Mouse (Mus musculus) limb, embryonic 12.5 days (tissue): ENCODE measurements around the gene Zfp935. TPM values are rescaled to one million over a fixed set of nuclear protein-coding genes. Genes with fewer than 3 reads are reported as not detected.
"Not testable (repeated sequence)": the region's sequence is repeated elsewhere in the genome, so short reads cannot be mapped to it uniquely, and the experiment has no call there.

Experiments
- ATAC-seq: fragments of 200-750 bp; cut with Nextera tagmentation; 2 replicates; pipeline ENCODE4 v1.8.0; 2017; ENCODE audit warnings: low read depth, moderate TSS enrichment; ENCODE audit not compliant: insufficient number of reproducible peaks, insufficient read depth, low FRiP score, low TSS enrichment
- H3K27ac ChIP-seq: fragments of 300-500 bp; sonication (generic); 2 replicates; pipeline ENCODE4 v1.5.1; 2016; ENCODE audit warnings: mild to moderate bottlenecking, moderate library complexity
- H3K27me3 ChIP-seq: fragments of 300-500 bp; sonication (generic); 2 replicates; pipeline ENCODE4 v1.6.1; 2016; ENCODE audit warnings: mild to moderate bottlenecking, moderate library complexity
- H3K36me3 ChIP-seq: fragments of 300-500 bp; sonication (generic); 2 replicates; pipeline ENCODE4 v1.6.1; 2016; ENCODE audit warnings: mild to moderate bottlenecking, moderate library complexity
- H3K4me1 ChIP-seq: fragments of 300-500 bp; sonication (generic); replicated peaks from 2 replicates; pipeline ENCODE4 v1.6.1; 2016
- H3K4me2 ChIP-seq: fragments of 300-500 bp; sonication (generic); 2 replicates; pipeline ENCODE4 v1.6.1; 2016; ENCODE audit warnings: mild to moderate bottlenecking, moderate library complexity
- H3K4me3 ChIP-seq: fragments of 300-500 bp; sonication (generic); replicated peaks from 2 replicates; pipeline ENCODE4 v1.5.1; 2016; ENCODE audit warnings: mild to moderate bottlenecking
- H3K9ac ChIP-seq: fragments of 300-500 bp; sonication (generic); replicated peaks from 2 replicates; pipeline ENCODE4 v1.6.1; 2016; ENCODE audit warnings: mild to moderate bottlenecking, moderate library complexity
- H3K9me3 ChIP-seq: fragments of 300-500 bp; sonication (generic); 2 replicates; pipeline ENCODE4 v1.6.1; 2016; ENCODE audit warnings: mild to moderate bottlenecking, moderate library complexity
- WGBS: fragments of 180-500 bp; shearing (Covaris S2); methylation state at CpG from one replicate; pipeline ENCODE4 v1.1.7; 2016; 5-methylcytosine and 5-hydroxymethylcytosine counted together
- polyA plus RNA-seq: library from polyadenylated mRNA; unstranded; fragments of >200 nt; fragmentation: Nextera tagmentation; extraction: Ambion mirVana; gene quantifications from 2 replicates; pipeline ENCODE4 v1.2.1, GENCODE M21; 2016

Gene Zfp935
- polyA plus RNA-seq: not detected in 2 replicates

- 4% methylated on average over 27 of the region's 27 CpGs for WGBS
- peaks cover 23% of the 10 kb centered on the region for H3K36me3 ChIP-seq
- peak within 1 kb of the TSS; percentile 48 for H3K4me3 ChIP-seq
- not testable (repeated sequence) for H3K27ac ChIP-seq, H3K4me1 ChIP-seq, H3K27me3 ChIP-seq, ATAC-seq
- H3K4me2 ChIP-seq: peak within 1 kb of the TSS; percentile 39
- H3K9ac ChIP-seq: peak within 1 kb of the TSS; percentile 60
- H3K9me3 ChIP-seq: peaks cover 22% of the 10 kb centered on the region
Observed at GRCm38 (mm10) chr13:62558189-62559110, at the start of gene Zfp935. Gene Zfp935, minus strand, starts transcription at chr13:62558511.

GRCm38 (mm10) chr13:62571099-62571498 lies 12.8 kb upstream of the Zfp935 start, which contains the start of gene Zfp934:
Gene Zfp934, minus strand, starts transcription at chr13:62571199.
- not testable (repeated sequence) for H3K27me3 ChIP-seq, H3K36me3 ChIP-seq, H3K9ac ChIP-seq, H3K27ac ChIP-seq, H3K9me3 ChIP-seq, H3K4me1 ChIP-seq, H3K4me3 ChIP-seq, ATAC-seq, H3K4me2 ChIP-seq
- 91% methylated on average over 3 of the region's 6 CpGs for WGBS

GRCm38 (mm10) chr13:62561696-62562095 lies 3.4 kb upstream of the Zfp935 start:
- H3K4me1 ChIP-seq, H3K9ac ChIP-seq, H3K36me3 ChIP-seq, H3K4me2 ChIP-seq, H3K27ac ChIP-seq, H3K4me3 ChIP-seq, H3K27me3 ChIP-seq, H3K9me3 ChIP-seq, ATAC-seq: not testable (repeated sequence)
- 67% methylated on average over 1 of the region's 1 CpGs for WGBS

- H3K9me3 ChIP-seq: peaks cover 13% of the 10 kb centered on the region; the same call in 1 of the 2 replicates
- H3K36me3 ChIP-seq, H3K4me3 ChIP-seq, H3K27me3 ChIP-seq, H3K9ac ChIP-seq, H3K27ac ChIP-seq, H3K4me2 ChIP-seq, H3K4me1 ChIP-seq, ATAC-seq: not testable (repeated sequence)
Observed at GRCm38 (mm10) chr13:62530129-62530528, 28.2 kb downstream of the Zfp935 start.

GRCm38 (mm10) chr13:62510641-62511420 lies 47.5 kb downstream of the Zfp935 start:
- not testable (repeated sequence) for H3K4me1 ChIP-seq, H3K4me2 ChIP-seq, ATAC-seq, H3K27ac ChIP-seq, H3K9me3 ChIP-seq, H3K9ac ChIP-seq, H3K4me3 ChIP-seq, H3K27me3 ChIP-seq, H3K36me3 ChIP-seq
- WGBS: 89% methylated on average over 1 of the region's 1 CpGs

DNA sequence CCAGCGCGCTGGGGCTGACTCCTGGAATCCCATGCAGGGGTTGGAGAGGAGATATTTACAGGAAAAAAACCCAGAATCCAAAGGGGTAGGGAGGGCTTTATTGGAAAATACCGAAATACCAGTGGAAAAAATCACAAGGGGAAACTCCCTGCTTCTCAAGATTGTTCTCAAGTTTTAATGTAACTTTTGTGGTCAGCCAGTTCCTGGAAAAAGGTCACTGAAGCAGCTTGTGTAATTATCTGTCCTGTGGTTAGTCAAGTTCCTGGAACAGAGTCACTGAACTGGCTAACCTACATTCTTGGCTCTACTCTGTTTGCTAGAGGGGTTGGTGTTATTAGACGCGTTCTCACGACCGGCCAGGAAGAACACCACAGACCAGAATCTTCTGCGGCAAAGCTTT lies 85.7 kb downstream of the Zfp935 start:
- H3K4me1 ChIP-seq, H3K36me3 ChIP-seq, H3K27me3 ChIP-seq, H3K9ac ChIP-seq, H3K9me3 ChIP-seq, H3K27ac ChIP-seq, H3K4me2 ChIP-seq, H3K4me3 ChIP-seq, ATAC-seq: not testable (repeated sequence)
- 94% methylated on average over 8 of the region's 8 CpGs for WGBS

GRCm38 (mm10) chr13:62469947-62470346 lies 88.4 kb downstream of the Zfp935 start:
- H3K4me2 ChIP-seq, H3K27me3 ChIP-seq, H3K9me3 ChIP-seq, H3K4me1 ChIP-seq, H3K36me3 ChIP-seq, H3K27ac ChIP-seq, H3K4me3 ChIP-seq, H3K9ac ChIP-seq, ATAC-seq: not testable (repeated sequence)

GRCm38 (mm10) chr13:62466424-62467334 lies 91.6 kb downstream of the Zfp935 start, which contains the start of gene Gm49359:
Gene Gm49359, minus strand, starts transcription at chr13:62466832.
- peak within 1 kb of the TSS; percentile 41 for H3K4me2 ChIP-seq
- peaks cover 16% of the 10 kb centered on the region for H3K36me3 ChIP-seq
- not testable (repeated sequence) for H3K27me3 ChIP-seq, H3K4me1 ChIP-seq
- 2% methylated on average over 28 of the region's 28 CpGs for WGBS
- H3K9ac ChIP-seq: peak within 1 kb of the TSS; percentile 76
- peak; percentile 98 for ATAC-seq
- H3K27ac ChIP-seq: peak within 1 kb of the TSS; percentile 70; the same call in 1 of the 2 replicates
- H3K4me3 ChIP-seq: peak within 1 kb of the TSS; percentile 63
- H3K9me3 ChIP-seq: peaks cover 14% of the 10 kb centered on the region
